25 mouse cellular contexts compared by ENCODE assay signal in genomic region chr9:89270376-89270775, GRCm38 (mm10). TPM values are rescaled to one million over a fixed set of nuclear protein-coding genes. Genes with fewer than 3 reads are reported as not detected.
DNase-seq lines count a peak whose midpoint lies in the region; ATAC-seq and TF ChIP-seq lines count a peak whose summit lies in the region.
"Had no signal": no experiment of that assay in that cellular context is flagged by ENCODE, and none has a peak within 500 bp of the region (broad histone marks: within the 10 kb centered on the region; RNA-seq: fewer than 3 reads in every experiment).

No protein-coding gene starts in this region.

- no peaks in the 10 kb centered on the region for H3K4me1 ChIP-seq in midbrain, postnatal 0 days (ENCODE audit: insufficient read depth, low read length)
- H3K4me1 ChIP-seq: limb, embryonic 10.5 days; limb, embryonic 15.5 days; midbrain, embryonic 15.5 days had no signal

- no peaks in the 10 kb centered on the region for H3K36me3 ChIP-seq in midbrain, postnatal 0 days (ENCODE audit: insufficient read depth, low read length)
- H3K36me3 ChIP-seq: limb, embryonic 10.5 days; limb, embryonic 15.5 days; midbrain, embryonic 15.5 days had no signal

- no peak for ATAC-seq in midbrain, postnatal 0 days (ENCODE audit: low FRiP score)
- ATAC-seq: activated CD4-positive, CD25-positive, alpha-beta regulatory T cell, adult 4 months; forebrain, embryonic 16.5 days; hindbrain, embryonic 16.5 days; midbrain, embryonic 15.5 days had no signal

- H3K27ac ChIP-seq in midbrain, postnatal 0 days (ENCODE audit: low read depth, low read length) = no peak overlapping the region
- H3K27ac ChIP-seq: limb, embryonic 10.5 days; limb, embryonic 15.5 days; liver, embryonic 14.5 days; midbrain, embryonic 15.5 days had no signal

- no peak overlapping the region for H3K4me2 ChIP-seq in midbrain, postnatal 0 days (ENCODE audit: low read depth, low read length, poor library complexity, severe bottlenecking)
- H3K4me2 ChIP-seq: limb, embryonic 15.5 days; midbrain, embryonic 15.5 days had no signal

- 82% methylated on average over 2 of the region's 2 CpGs for WGBS in midbrain, postnatal 0 days

- H3K4me3 ChIP-seq in midbrain, postnatal 0 days (ENCODE audit: low read depth, low read length) = no peak overlapping the region
- H3K4me3 ChIP-seq: erythroblast, embryonic 14.5 days; limb, embryonic 10.5 days; limb, embryonic 15.5 days; midbrain, embryonic 15.5 days had no signal

- peak; percentile 62 for DNase-seq in brain, adult 2 months (ENCODE audit: low read depth, low spot score)
- peak; percentile 31 for DNase-seq in cerebellum, adult 11 months
- peak; percentile 66 for DNase-seq in cerebellum, adult 9-10 months
- DNase-seq in cerebellum, postnatal 36 days = peak; percentile 18 to 19
- DNase-seq in urinary bladder, adult 18-20 months (ENCODE audit: low spot score in 2 of 2) = no peak
- no peak for DNase-seq in midbrain, postnatal 0 days (ENCODE audit: low spot score)
- DNase-seq: adrenal gland, adult 2 months; adrenal gland, postnatal 36 days; B cell, adult 2 months; kidney, adult 2 months; kidney, postnatal 4 days; lung, adult 2 months; lung, postnatal 10 days; right cerebral cortex, adult 18-20 months; thymus, adult 2 months; thymus, postnatal 4 days had no signal

- no peak for TF ChIP-seq CTCF in midbrain, postnatal 0 days (IDR thresholded peaks at IDR 0.05)

- no peaks in the 10 kb centered on the region for H3K27me3 ChIP-seq in midbrain, postnatal 0 days (ENCODE audit: insufficient read depth, low read length)
- H3K27me3 ChIP-seq: CH12.LX; limb, embryonic 15.5 days; midbrain, embryonic 15.5 days had no signal

- H3K9me3 ChIP-seq in midbrain, postnatal 0 days (ENCODE audit: low read length) = no peaks in the 10 kb centered on the region
- H3K9me3 ChIP-seq: limb, embryonic 10.5 days; limb, embryonic 15.5 days; midbrain, embryonic 15.5 days had no signal

- no peak overlapping the region for H3K9ac ChIP-seq in midbrain, postnatal 0 days (replicated peaks; ENCODE audit: low read length, poor library complexity, severe bottlenecking)
- H3K9ac ChIP-seq: limb, embryonic 15.5 days; liver, embryonic 14.5 days; midbrain, embryonic 15.5 days had no signal

RNA-seq across cellular contexts. Expression of gene Mthfs, which starts 59.9 kb away (rescaled TPM):
- 8.3 and 12.7 TPM in 2 replicates for total RNA-seq in midbrain, postnatal 0 days (2014; rRNA removed)
- 16.9 and 20.6 TPM in 2 replicates for polyA plus RNA-seq in midbrain, postnatal 0 days (2015; fragmentation: Nextera tagmentation; extraction: Ambion mirVana)

Comparison
In these comparisons a context has a peak if more than half of its experiments do, and no peak if none do; other contexts are left out.
1. DNase-seq: peak in brain, adult 2 months (single experiment), cerebellum, adult 11 months (single experiment), cerebellum, adult 9-10 months (single experiment) and cerebellum, postnatal 36 days (2 of 2); none in urinary bladder, adult 18-20 months (0 of 2) and midbrain, postnatal 0 days (single experiment).